Comparison of ENCODE assay signal across 9 mouse cellular contexts in the genomic region with DNA sequence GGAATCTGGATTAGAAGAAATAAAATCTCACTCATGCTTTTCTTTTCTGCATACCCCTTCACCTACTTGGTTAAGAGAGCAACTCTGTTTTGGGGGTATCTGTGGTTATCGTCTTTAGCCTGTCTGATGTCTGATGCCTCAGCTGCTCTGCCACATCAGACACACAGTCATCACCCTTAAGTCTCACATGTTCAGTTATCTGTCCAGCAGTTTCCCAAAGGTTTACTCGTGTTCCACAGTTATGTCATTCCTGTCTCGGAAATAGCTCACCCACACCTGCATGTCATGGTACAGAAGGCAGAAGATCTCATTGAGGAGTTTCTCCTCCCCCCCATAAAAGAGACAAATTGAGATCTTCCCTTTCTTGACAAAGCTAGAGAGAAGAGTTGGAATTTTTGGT.
"Had no signal": no experiment of that assay in that cellular context is flagged by ENCODE, and none has a peak within 500 bp of the region (broad histone marks: within the 10 kb centered on the region; RNA-seq: fewer than 3 reads in every experiment).

No protein-coding gene starts in this region.

- DNase-seq: midbrain, embryonic 14.5 days; right cerebral cortex, postnatal 14 days; spleen, adult 18-20 months; thymus, postnatal 4 days had no signal

- H3K27me3 ChIP-seq: midbrain, embryonic 12.5 days; neural tube, embryonic 12.5 days had no signal

- H3K4me2 ChIP-seq: lung, embryonic 14.5 days; midbrain, embryonic 12.5 days; neural tube, embryonic 12.5 days had no signal

- H3K9ac ChIP-seq: liver, embryonic 14.5 days; lung, embryonic 14.5 days; midbrain, embryonic 12.5 days; neural tube, embryonic 12.5 days had no signal

- H3K36me3 ChIP-seq: midbrain, embryonic 10.5 days; midbrain, embryonic 12.5 days; neural tube, embryonic 12.5 days had no signal

- H3K27ac ChIP-seq: liver, embryonic 14.5 days; midbrain, embryonic 10.5 days; midbrain, embryonic 12.5 days; neural tube, embryonic 12.5 days had no signal

- H3K4me3 ChIP-seq: midbrain, embryonic 10.5 days; midbrain, embryonic 12.5 days; neural tube, embryonic 12.5 days had no signal

- H3K9me3 ChIP-seq: midbrain, embryonic 10.5 days; midbrain, embryonic 12.5 days; neural tube, embryonic 12.5 days had no signal
